Mouse (Mus musculus): ENCODE results near the gene Rtf1. TPM values are rescaled to one million over a fixed set of nuclear protein-coding genes. Genes with fewer than 3 reads are reported as not detected.
A peak's percentile ranks its signal among the peaks of the same experiment; 100 is the strongest.

Gene Rtf1
- polyA plus RNA-seq, 1 experiment from 2014 or later, result 35.5 TPM

DNA sequence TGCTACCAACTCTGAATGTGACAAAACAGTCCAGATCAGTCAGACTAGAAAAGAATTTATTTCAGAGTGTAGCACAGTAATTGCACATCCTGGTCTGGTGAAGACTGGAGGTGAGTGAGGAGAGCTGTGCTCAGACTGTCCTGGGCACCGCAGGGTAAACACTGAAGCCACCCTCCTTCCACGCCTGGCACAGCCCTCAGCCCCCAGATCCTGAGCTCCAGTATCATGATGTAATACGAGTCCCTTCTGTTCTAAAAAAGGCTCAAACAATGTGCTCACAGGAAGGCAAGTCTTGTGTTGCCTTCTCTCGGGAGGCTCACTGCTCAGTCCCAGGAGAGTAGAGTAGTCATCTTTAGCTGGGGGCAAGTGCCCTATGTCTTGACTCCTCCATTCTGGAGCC lies 89.1 kb downstream of the Rtf1 start:
- Histone ChIP-seq H3K4me3 (ENCODE audit: low read length) (no peak overlapping the region), H3K27me3 (ENCODE audit: insufficient read depth, low read length) (peaks cover 23% of the 10 kb centered on the region), H3K27ac (ENCODE audit: low read length) (no peak overlapping the region), H3K9me3 (ENCODE audit: low read length) (no peaks in the 10 kb centered on the region), H3K4me2 (replicated peaks; ENCODE audit: low read depth, low read length) (no peak overlapping the region), H3K9ac (replicated peaks; ENCODE audit: low read length) (no peak overlapping the region), H3K4me1 (ENCODE audit: insufficient read depth, low read length) (peaks cover 1% of the 10 kb centered on the region; the same call in 1 of the 2 replicates), H3K36me3 (ENCODE audit: insufficient read depth, low read length) (peaks cover 23% of the 10 kb centered on the region)
- no peak for ATAC-seq (ENCODE audit: low FRiP score, low TSS enrichment)
- whole genome bisulfite sequencing, result 58% methylated on average over 4 of the region's 4 CpGs

DNA sequence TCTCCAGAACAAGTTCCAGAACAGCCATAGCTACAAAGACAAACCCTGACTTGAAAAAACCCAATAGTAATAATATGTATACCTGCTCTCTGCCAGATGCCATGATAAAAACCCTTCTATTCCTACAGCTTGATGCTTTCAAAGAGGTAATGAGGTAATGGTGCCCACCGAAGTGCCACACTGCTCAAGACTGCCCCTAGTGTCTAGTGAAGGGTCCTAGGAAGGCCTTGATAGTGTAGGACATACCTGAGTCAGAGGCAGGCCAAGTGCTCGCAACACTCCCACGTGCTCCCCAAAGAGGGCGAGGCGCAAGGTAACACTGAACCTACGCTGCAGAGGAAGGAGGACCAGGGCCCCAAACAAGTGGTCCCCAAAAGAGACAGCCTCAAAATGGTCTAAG lies 92.4 kb downstream of the Rtf1 start:
- ATAC-seq (ENCODE audit: low FRiP score, low TSS enrichment), result peak; percentile 39; the same call in 1 of the 2 replicates
- peaks cover 52% of the 10 kb centered on the region for H3K36me3 ChIP-seq (ENCODE audit: insufficient read depth, low read length)

More for the DNA sequence above, 92.4 kb downstream of the Rtf1 start:
- H3K9ac ChIP-seq (replicated peaks; ENCODE audit: low read length), result no peak overlapping the region
- H3K4me3 ChIP-seq (ENCODE audit: low read length), result no peak overlapping the region
- H3K27me3 ChIP-seq (ENCODE audit: insufficient read depth, low read length), result no peaks in the 10 kb centered on the region
- no peaks in the 10 kb centered on the region for H3K4me1 ChIP-seq (ENCODE audit: insufficient read depth, low read length)
- H3K27ac ChIP-seq (ENCODE audit: low read length), result no peak overlapping the region
- WGBS, result 94% methylated on average over 6 of the region's 6 CpGs
- H3K9me3 ChIP-seq (ENCODE audit: low read length), result no peaks in the 10 kb centered on the region
- H3K4me2 ChIP-seq (replicated peaks; ENCODE audit: low read depth, low read length), result no peak overlapping the region

Other genes with a start within 250 kb of the Rtf1 start
- gene Ino80, start 197.4 kb upstream of the Rtf1 start, polyA plus RNA-seq (2015; fragmentation: Nextera tagmentation; extraction: Ambion mirVana), result 3.9 and 5.0 TPM in 2 replicates
- 0.41 and 0.84 TPM in 2 replicates for gene Exd1, start 127.4 kb upstream of the Rtf1 start, polyA plus RNA-seq (2015; fragmentation: Nextera tagmentation; extraction: Ambion mirVana)
- 66.1 and 68.6 TPM in 2 replicates for gene Chp1, start 127.4 kb upstream of the Rtf1 start, polyA plus RNA-seq (2015; fragmentation: Nextera tagmentation; extraction: Ambion mirVana)
- 73.2 and 78.0 TPM in 2 replicates for gene Nusap1, start 56.8 kb upstream of the Rtf1 start, polyA plus RNA-seq (2015; fragmentation: Nextera tagmentation; extraction: Ambion mirVana)
- 28.9 and 31.2 TPM in 2 replicates for gene Oip5, start 56.6 kb upstream of the Rtf1 start, polyA plus RNA-seq (2015; fragmentation: Nextera tagmentation; extraction: Ambion mirVana)
- gene Ndufaf1, start 12.2 kb upstream of the Rtf1 start, polyA plus RNA-seq (2015; fragmentation: Nextera tagmentation; extraction: Ambion mirVana), result 52.9 and 57.2 TPM in 2 replicates
- 0.81 and 1.2 TPM in 2 replicates for gene Itpka, start 67.3 kb downstream of the Rtf1 start, polyA plus RNA-seq (2015; fragmentation: Nextera tagmentation; extraction: Ambion mirVana)
- gene Ltk, start 85.4 kb downstream of the Rtf1 start, polyA plus RNA-seq (2015; fragmentation: Nextera tagmentation; extraction: Ambion mirVana), result 0.46 and 0.96 TPM in 2 replicates
- gene Rpap1, start 112.5 kb downstream of the Rtf1 start, polyA plus RNA-seq (2015; fragmentation: Nextera tagmentation; extraction: Ambion mirVana), result 32.1 and 35.9 TPM in 2 replicates
- 15.2 TPM in 2 replicates for gene Tyro3, start 122.7 kb downstream of the Rtf1 start, polyA plus RNA-seq (2015; fragmentation: Nextera tagmentation; extraction: Ambion mirVana)
- 24.7 and 28.3 TPM in 2 replicates for gene Mga, start 222.2 kb downstream of the Rtf1 start, polyA plus RNA-seq (2015; fragmentation: Nextera tagmentation; extraction: Ambion mirVana)

Measured in kidney, embryonic 16.5 days (tissue).